Mouse (Mus musculus) liver, postnatal 0 days (tissue): Measurements from ENCODE around the gene Rsph1.

Experiments
- CTCF ChIP-seq: sonication (generic); IDR thresholded peaks from 2 replicates; pipeline ENCODE4 v1.5.1; 2016; ENCODE audit warnings: antibody characterized with exemption, low read depth
- EP300 ChIP-seq: IDR thresholded peaks from 2 replicates; pipeline ENCODE4 v1.6.1; 2016; ENCODE audit warnings: antibody characterized with exemption, low read depth, mild to moderate bottlenecking

DNA sequence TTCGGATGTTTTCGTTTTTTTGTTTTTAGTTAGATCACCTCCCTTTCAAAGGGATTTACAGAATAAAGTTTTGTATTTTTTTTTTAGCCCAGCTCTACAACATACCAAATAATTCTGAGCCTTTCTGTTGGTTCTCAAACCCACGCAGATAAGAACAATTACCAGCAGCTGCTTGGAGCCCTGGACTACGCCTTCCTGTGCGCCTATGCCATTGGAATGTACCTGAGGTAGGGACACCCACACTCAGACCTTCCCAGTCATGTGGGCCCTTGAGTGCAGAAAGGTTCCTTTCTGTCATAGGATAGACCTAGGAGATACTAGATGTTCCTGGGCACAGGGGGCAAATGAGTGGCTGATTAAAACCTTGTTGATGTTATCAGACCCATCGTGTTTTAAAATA lies 38.8 kb upstream of the Rsph1 start:
- no peak for TF ChIP-seq CTCF
- no peak for TF ChIP-seq EP300
